Mouse (Mus musculus): ENCODE results near the gene Crisp2. TPM values are rescaled to one million over a fixed set of nuclear protein-coding genes. Genes with fewer than 3 reads are reported as not detected.
A peak's percentile ranks its signal among the peaks of the same experiment; 100 is the strongest.

The Crisp2 gene
- not detected for total RNA-seq (2022)

- DNase-seq, result no peak
These were observed at the start of gene Crisp2 for GRCm38 (mm10) chr17:40806953-40807572. TSS of gene Crisp2 (minus strand) at chr17:40807003.

- no peak for DNase-seq
These were observed 48.3 kb upstream of the Crisp2 start for GRCm38 (mm10) chr17:40855065-40855464.

GRCm38 (mm10) chr17:40837308-40837707 lies 30.5 kb upstream of the Crisp2 start:
- no peak for DNase-seq

- no peak for DNase-seq
These were observed 25.1 kb upstream of the Crisp2 start for GRCm38 (mm10) chr17:40831870-40832269.

GRCm38 (mm10) chr17:40824549-40824948 lies 17.7 kb upstream of the Crisp2 start:
- DNase-seq, result no peak

- DNase-seq, result no peak
These were observed 17.0 kb upstream of the Crisp2 start for GRCm38 (mm10) chr17:40823817-40824216.

GRCm38 (mm10) chr17:40821477-40821876 lies 14.7 kb upstream of the Crisp2 start:
- DNase-seq, result no peak

- no peak for DNase-seq
These were observed 10.6 kb upstream of the Crisp2 start for GRCm38 (mm10) chr17:40817340-40817943.

GRCm38 (mm10) chr17:40812259-40812658 lies 5.5 kb upstream of the Crisp2 start:
- DNase-seq, result no peak

- no peak for DNase-seq
These were observed 4.8 kb upstream of the Crisp2 start for GRCm38 (mm10) chr17:40811560-40811959.

GRCm38 (mm10) chr17:40810934-40811333 lies 4.1 kb upstream of the Crisp2 start, which contains the start of gene Rhag:
TSS of gene Rhag (plus strand) at chr17:40811126.
- DNase-seq, result no peak

GRCm38 (mm10) chr17:40808071-40808470 lies 1.3 kb upstream of the Crisp2 start:
- DNase-seq, result no peak

GRCm38 (mm10) chr17:40806550-40806949 lies 253 bp downstream of the Crisp2 start:
- DNase-seq, result no peak

GRCm38 (mm10) chr17:40802707-40803340 lies 4.0 kb downstream of the Crisp2 start:
- no peak for DNase-seq

GRCm38 (mm10) chr17:40793921-40794854 lies 12.6 kb downstream of the Crisp2 start:
- no peak for DNase-seq

- no peak for DNase-seq
These were observed 16.9 kb downstream of the Crisp2 start for GRCm38 (mm10) chr17:40789877-40790276.

- DNase-seq, result no peak
These were observed 39.7 kb downstream of the Crisp2 start for GRCm38 (mm10) chr17:40767120-40767519.

- no peak for DNase-seq
These were observed 43.1 kb downstream of the Crisp2 start for GRCm38 (mm10) chr17:40763662-40764061.

- no peak for DNase-seq
These were observed 75.1 kb downstream of the Crisp2 start for GRCm38 (mm10) chr17:40731724-40732123.

GRCm38 (mm10) chr17:40731296-40731695 lies 75.5 kb downstream of the Crisp2 start:
- DNase-seq, result no peak

GRCm38 (mm10) chr17:40726820-40727219 lies 80.0 kb downstream of the Crisp2 start, which contains the start of gene Esp1:
TSS of gene Esp1 (plus strand) at chr17:40727120.
- no peak for DNase-seq

GRCm38 (mm10) chr17:40717055-40717454 lies 89.7 kb downstream of the Crisp2 start:
- DNase-seq, result peak; percentile 33

- no peak for DNase-seq
These were observed 90.5 kb downstream of the Crisp2 start for GRCm38 (mm10) chr17:40716273-40716672.

All from adrenal gland, adult 8-10 months (tissue).